Comparison of ENCODE assay signal across 8 mouse cellular contexts in genomic region chr7:117382006-117382405, GRCm38 (mm10). TPM values are rescaled to one million over a fixed set of nuclear protein-coding genes. Genes with fewer than 3 reads are reported as not detected.
A peak's percentile ranks its signal among the peaks of the same experiment; 100 is the strongest.
DNase-seq lines count a peak whose midpoint lies in the region; ATAC-seq lines count a peak whose summit lies in the region.

No protein-coding gene starts in this region.

- no peak for DNase-seq in kidney, adult 9 months
- no peak for DNase-seq in embryonic facial prominence, embryonic 11.5 days (ENCODE audit: low spot score)
- DNase-seq in right cerebral cortex, adult 18-20 months: no peak
- no peak for DNase-seq in cerebellum, postnatal 36 days
- no peak for DNase-seq in gastrocnemius, postnatal 25 days

- ATAC-seq in kidney, embryonic 15.5 days (replicated peaks; ENCODE audit: low FRiP score): no peak; the same call in 1 of the 2 replicates
- no peak for ATAC-seq in embryonic facial prominence, embryonic 11.5 days (replicated peaks; ENCODE audit: insufficient number of reproducible peaks, low FRiP score, low TSS enrichment, low read depth)
- ATAC-seq in hindbrain, embryonic 15.5 days (ENCODE audit: low FRiP score, low read depth): no peak
- ATAC-seq in midbrain, embryonic 15.5 days (replicated peaks): no peak

- 0 out of 2 replicates have a peak overlapping the region, but pooled peaks have one; percentile 93 for H3K27ac ChIP-seq in kidney, embryonic 15.5 days
- no peak overlapping the region for H3K27ac ChIP-seq in embryonic facial prominence, embryonic 11.5 days (replicated peaks; ENCODE audit: low read depth, low read length)
- peak overlapping the region; percentile 84 for H3K27ac ChIP-seq in hindbrain, embryonic 15.5 days (replicated peaks)
- no peak overlapping the region for H3K27ac ChIP-seq in midbrain, embryonic 15.5 days

- peak overlapping the region; percentile 83 for H3K4me3 ChIP-seq in kidney, embryonic 15.5 days (replicated peaks)
- peak overlapping the region; percentile 79 for H3K4me3 ChIP-seq in embryonic facial prominence, embryonic 11.5 days (ENCODE audit: low read depth, low read length)
- peak overlapping the region; percentile 86 for H3K4me3 ChIP-seq in hindbrain, embryonic 15.5 days
- peak overlapping the region; percentile 76 for H3K4me3 ChIP-seq in midbrain, embryonic 15.5 days

- no peaks in the 10 kb centered on the region for H3K9me3 ChIP-seq in kidney, embryonic 15.5 days (replicated peaks)
- H3K9me3 ChIP-seq in embryonic facial prominence, embryonic 11.5 days (replicated peaks; ENCODE audit: control insufficient read depth, low read length): no peaks in the 10 kb centered on the region
- no peaks in the 10 kb centered on the region for H3K9me3 ChIP-seq in hindbrain, embryonic 15.5 days
- no peaks in the 10 kb centered on the region for H3K9me3 ChIP-seq in midbrain, embryonic 15.5 days

- peak overlapping the region; percentile 76 for H3K9ac ChIP-seq in kidney, embryonic 15.5 days
- H3K9ac ChIP-seq in embryonic facial prominence, embryonic 11.5 days (replicated peaks; ENCODE audit: low read length): no peak overlapping the region; the same call in 1 of the 2 replicates
- peak overlapping the region; percentile 87 for H3K9ac ChIP-seq in hindbrain, embryonic 15.5 days
- peak overlapping the region; percentile 88 for H3K9ac ChIP-seq in midbrain, embryonic 15.5 days

- no peaks in the 10 kb centered on the region for H3K36me3 ChIP-seq in kidney, embryonic 15.5 days
- no peaks in the 10 kb centered on the region for H3K36me3 ChIP-seq in embryonic facial prominence, embryonic 11.5 days (replicated peaks; ENCODE audit: control insufficient read depth, insufficient read depth, low read depth, low read length)
- H3K36me3 ChIP-seq in hindbrain, embryonic 15.5 days: no peaks in the 10 kb centered on the region
- no peaks in the 10 kb centered on the region for H3K36me3 ChIP-seq in midbrain, embryonic 15.5 days (replicated peaks)

- peak overlapping the region; percentile 90 for H3K4me2 ChIP-seq in kidney, embryonic 15.5 days
- H3K4me2 ChIP-seq in embryonic facial prominence, embryonic 11.5 days (ENCODE audit: low read depth, low read length): peak overlapping the region; percentile 67
- H3K4me2 ChIP-seq in hindbrain, embryonic 15.5 days: peak overlapping the region; percentile 73
- peak overlapping the region; percentile 70 for H3K4me2 ChIP-seq in midbrain, embryonic 15.5 days

- WGBS in kidney, embryonic 15.5 days: 18% methylated on average over 2 of the region's 2 CpGs
- WGBS in embryonic facial prominence, embryonic 11.5 days: 18% methylated on average over 2 of the region's 2 CpGs
- 24% methylated on average over 2 of the region's 2 CpGs for WGBS in hindbrain, embryonic 15.5 days
- WGBS in midbrain, embryonic 15.5 days: 44% methylated on average over 2 of the region's 2 CpGs

- H3K27me3 ChIP-seq in kidney, embryonic 15.5 days: 0 out of 2 replicates have a peak, but pooled peaks cover 6% of the 10 kb centered on the region
- no peaks in the 10 kb centered on the region for H3K27me3 ChIP-seq in embryonic facial prominence, embryonic 11.5 days (ENCODE audit: control insufficient read depth, insufficient read depth, low read length)
- no peaks in the 10 kb centered on the region for H3K27me3 ChIP-seq in hindbrain, embryonic 15.5 days
- no peaks in the 10 kb centered on the region; the same call in none of the 2 replicates for H3K27me3 ChIP-seq in midbrain, embryonic 15.5 days (replicated peaks)

- H3K4me1 ChIP-seq in kidney, embryonic 15.5 days: peaks cover 49% of the 10 kb centered on the region
- H3K4me1 ChIP-seq in embryonic facial prominence, embryonic 11.5 days (ENCODE audit: control insufficient read depth, insufficient read depth, low read length): no peaks in the 10 kb centered on the region
- H3K4me1 ChIP-seq in hindbrain, embryonic 15.5 days (replicated peaks): peaks cover 29% of the 10 kb centered on the region
- H3K4me1 ChIP-seq in midbrain, embryonic 15.5 days: peaks cover 33% of the 10 kb centered on the region

RNA-seq across cellular contexts. Expression of gene Xylt1, which starts 1.2 kb away (rescaled TPM):
- polyA plus RNA-seq in kidney, embryonic 15.5 days (2015; fragmentation: Nextera tagmentation; extraction: Ambion mirVana): 2.1 and 2.3 TPM in 2 replicates
- 1.4 and 1.5 TPM in 2 replicates for polyA plus RNA-seq in embryonic facial prominence, embryonic 11.5 days (2014; fragmentation: Nextera tagmentation; extraction: Ambion mirVana)
- polyA plus RNA-seq in hindbrain, embryonic 15.5 days (2015; fragmentation: Nextera tagmentation; extraction: Ambion mirVana): 3.5 and 4.0 TPM in 2 replicates
- 2.6 and 2.8 TPM in 2 replicates for polyA plus RNA-seq in midbrain, embryonic 15.5 days (2015; fragmentation: Nextera tagmentation; extraction: Ambion mirVana)
- 1 to 10 TPM; 4.6 to 6.2 TPM for total RNA-seq in gastrocnemius, postnatal 25 days (2021)

Comparison
In these comparisons a context has a peak if more than half of its experiments do, and no peak if none do; other contexts are left out.
1. H3K27ac ChIP-seq: peak in kidney, embryonic 15.5 days (single experiment) and hindbrain, embryonic 15.5 days (single experiment); none in embryonic facial prominence, embryonic 11.5 days (single experiment) and midbrain, embryonic 15.5 days (single experiment).
2. Peak in every context shown above with its lines, with median percentiles within 50 percentile points of each other: H3K4me2 ChIP-seq and H3K4me3 ChIP-seq.